Mouse (Mus musculus) brain, embryonic 14.5 days (tissue): ENCODE measurements around the gene Ifi27l2b. TPM values are rescaled to one million over a fixed set of nuclear protein-coding genes. Genes with fewer than 3 reads are reported as not detected.
"Not testable (repeated sequence)": the region's sequence is repeated elsewhere in the genome, so short reads cannot be mapped to it uniquely, and the experiment has no call there.

Experiments
- DNase-seq: peaks from one replicate; pipeline ENCODE4 v3.0.0-alpha.2; 2011; ENCODE audit warnings: low read depth
- CTCF ChIP-seq: fragments of 200-500 bp; IDR thresholded peaks from 2 replicates; pipeline ENCODE4 v1.5.1; 2012; ENCODE audit warnings: inconsistent platforms, mild to moderate bottlenecking, moderate library complexity, borderline replicate concordance; ENCODE audit not compliant: insufficient read depth, insufficient read length; ENCODE audit errors: extremely low read depth
- POLR2A ChIP-seq: fragments of 200-500 bp; IDR thresholded peaks from 2 replicates; pipeline ENCODE4 v1.6.1; 2012; ENCODE audit warnings: mild to moderate bottlenecking, inconsistent platforms, borderline replicate concordance; ENCODE audit not compliant: poor library complexity, insufficient read depth, insufficient read length, severe bottlenecking; ENCODE audit errors: extremely low read depth
- polyA plus RNA-seq: library from polyadenylated mRNA; depleted of rRNA; stranded (reverse); fragments of >200 nt; gene quantifications from 2 replicates; pipeline ENCODE4 v1.2.3, GENCODE M21; 2012

The Ifi27l2b gene
- polyA plus RNA-seq, 1 experiment = not detected

DNA sequence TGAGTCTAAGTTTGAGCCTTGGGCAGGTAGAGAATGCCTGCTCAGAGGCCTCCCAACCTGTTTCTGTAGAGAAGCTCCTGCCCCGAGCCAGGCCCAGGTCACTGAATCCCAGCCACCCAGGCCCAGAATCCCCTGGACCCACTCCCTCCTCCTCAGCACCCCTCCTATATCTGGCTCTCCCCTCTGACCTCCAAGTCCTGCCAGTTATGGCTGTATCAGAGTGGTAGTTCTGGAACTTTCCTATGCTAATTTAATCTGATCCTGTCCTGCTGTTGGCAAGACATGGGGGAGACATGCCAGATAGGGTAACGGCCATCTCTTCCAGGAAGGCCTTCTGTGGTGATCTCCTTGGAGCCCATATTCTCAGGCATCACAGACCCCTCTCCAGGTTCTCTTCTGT is 25.8 kb upstream of the Ifi27l2b start:
- DNase-seq = no peak

DNA sequence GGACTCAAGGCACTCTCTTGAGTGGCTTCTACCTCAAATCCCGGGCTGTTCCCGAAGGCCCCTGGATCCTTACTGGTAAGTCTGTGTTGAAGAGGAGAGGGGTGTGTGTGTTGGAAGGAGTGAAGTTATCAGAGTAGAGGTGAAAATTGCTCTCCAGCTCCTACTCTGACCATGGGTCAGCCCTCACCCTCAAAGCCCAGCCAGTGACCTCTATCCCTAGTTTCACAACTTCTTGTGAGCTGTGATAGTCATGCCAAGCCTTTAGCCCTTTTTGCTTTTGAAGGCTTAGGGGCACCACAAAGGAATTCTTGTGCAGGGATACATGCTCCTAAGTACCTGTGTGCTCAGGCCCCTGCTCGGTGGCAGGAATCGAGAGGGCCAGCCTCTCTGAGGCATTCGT is 24.6 kb upstream of the Ifi27l2b start:
- no peak for TF ChIP-seq POLR2A
- TF ChIP-seq CTCF = no peak
- DNase-seq = no peak

More for the DNA sequence above, 25.8 kb upstream of the Ifi27l2b start:
- TF ChIP-seq POLR2A (no peak), CTCF (no peak)

DNA sequence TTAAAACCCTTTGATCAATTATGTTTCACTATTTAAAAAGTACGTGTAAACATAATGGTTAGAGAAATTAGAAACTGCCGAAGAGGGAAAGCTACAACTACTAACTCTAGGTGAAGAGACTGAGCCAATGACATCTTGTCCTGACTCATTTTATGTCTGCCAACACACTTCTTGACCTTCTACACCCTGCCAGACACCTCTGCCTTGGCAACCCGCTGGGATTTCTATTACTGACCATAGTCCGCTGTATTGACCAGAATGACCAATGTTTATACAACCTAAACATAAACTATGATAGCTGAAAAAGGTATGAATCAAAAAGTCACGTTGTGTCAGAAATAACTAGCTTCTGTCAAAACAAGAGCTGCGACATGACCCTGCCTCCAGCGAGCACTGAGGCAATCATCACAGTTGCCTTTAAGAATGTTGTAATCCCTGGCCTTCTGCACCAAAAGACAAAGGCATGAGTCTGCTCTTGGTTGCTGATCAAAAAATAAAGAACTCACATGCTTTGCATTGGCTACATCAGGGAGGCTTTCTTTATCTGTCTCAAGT is 20.5 kb upstream of the Ifi27l2b start:
- TF ChIP-seq POLR2A (no peak), CTCF (no peak)
- DNase-seq = no peak

DNA sequence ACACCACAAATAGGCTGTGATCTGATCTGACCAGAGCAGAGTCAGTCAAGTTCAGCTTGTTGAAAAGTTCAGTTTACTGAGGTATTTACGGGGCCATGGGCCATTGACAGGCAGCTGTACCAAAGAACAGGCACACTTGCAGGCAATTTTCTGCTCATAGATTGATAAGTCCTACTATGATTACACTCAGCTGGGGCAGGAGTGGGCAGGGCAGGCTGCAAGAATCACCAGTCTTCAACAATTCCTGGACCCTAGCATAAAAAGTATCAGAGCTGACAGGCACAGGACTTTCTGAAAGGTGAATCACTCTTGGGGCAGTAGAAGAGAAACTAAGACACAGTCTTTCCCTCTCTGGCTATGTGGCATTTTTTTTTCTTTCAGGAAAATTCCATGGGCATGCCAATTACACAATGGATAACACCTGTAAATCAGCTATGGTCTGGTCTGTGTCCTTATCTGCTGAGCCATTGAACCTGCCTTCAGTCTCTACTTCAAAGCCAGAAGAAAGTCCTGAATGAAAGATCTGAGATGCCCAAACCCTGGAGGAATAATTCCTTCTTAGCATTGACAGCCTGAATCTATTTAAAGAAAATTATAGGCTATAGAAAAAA is 19.9 kb upstream of the Ifi27l2b start:
- TF ChIP-seq POLR2A = no peak
- TF ChIP-seq CTCF = no peak
- no peak for DNase-seq

- no peak for TF ChIP-seq CTCF
- no peak for TF ChIP-seq POLR2A
- DNase-seq = no peak
Measured at GRCm38 (mm10) chr12:103474481-103474880, 17.5 kb upstream of the Ifi27l2b start.

DNA sequence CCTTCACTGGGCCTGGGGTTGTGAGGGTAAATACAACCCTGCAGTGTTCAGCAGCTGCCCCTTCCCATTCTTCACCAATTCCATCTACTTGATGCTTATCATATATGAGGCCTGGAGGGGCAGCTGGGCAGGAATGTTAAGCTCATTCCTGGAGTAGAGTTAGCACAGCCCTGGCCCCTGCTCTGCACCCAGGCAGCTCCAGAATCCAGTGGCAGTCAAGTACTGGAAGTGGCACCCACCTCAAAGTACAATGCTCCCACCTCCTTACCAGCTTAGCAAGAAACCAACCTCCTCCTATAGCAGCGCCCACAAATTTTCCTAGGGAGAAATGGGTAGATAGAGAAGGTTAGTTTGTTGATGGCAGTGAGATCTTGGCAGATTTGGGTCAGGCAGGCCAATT is 296 bp downstream of the Ifi27l2b start:
- DNase-seq = not testable (repeated sequence)

- TF ChIP-seq POLR2A (no peak), CTCF (no peak)
- DNase-seq = no peak
Measured at GRCm38 (mm10) chr12:103453361-103453760, 3.7 kb downstream of the Ifi27l2b start.

DNA sequence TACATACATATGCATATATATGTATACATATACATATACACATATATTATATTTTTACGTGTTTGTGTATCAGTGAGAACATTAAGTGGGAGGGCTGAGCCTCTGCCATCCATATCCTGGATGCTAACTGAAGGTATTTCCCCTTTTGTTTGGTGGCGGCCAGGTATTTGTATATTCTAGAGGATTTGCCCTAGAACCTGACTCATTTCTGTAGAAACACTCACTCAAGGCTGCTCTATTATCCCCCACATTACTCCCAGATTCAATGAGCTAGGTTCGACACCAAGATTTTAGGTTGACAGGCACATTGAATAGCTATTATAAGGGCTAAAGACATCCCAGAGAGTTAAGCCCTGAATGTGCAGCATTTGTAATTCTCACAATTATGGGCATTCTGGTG is 12.0 kb downstream of the Ifi27l2b start:
- DNase-seq = no peak
- no peak for TF ChIP-seq CTCF
- TF ChIP-seq POLR2A = no peak

- not testable (repeated sequence) for DNase-seq
Measured at GRCm38 (mm10) chr12:103444261-103444660, 12.8 kb downstream of the Ifi27l2b start.

- TF ChIP-seq CTCF (no peak), POLR2A (no peak)
- DNase-seq = no peak
Measured at GRCm38 (mm10) chr12:103443524-103443923, 13.5 kb downstream of the Ifi27l2b start, which contains the start of gene Ifi27l2a. Gene Ifi27l2a, minus strand, starts transcription at chr12:103443680.

- no peak for DNase-seq
- TF ChIP-seq CTCF (no peak), POLR2A (no peak)
Measured at GRCm38 (mm10) chr12:103437601-103438000, 19.4 kb downstream of the Ifi27l2b start.

GRCm38 (mm10) chr12:103434861-103435260 is 22.2 kb downstream of the Ifi27l2b start:
- TF ChIP-seq POLR2A (no peak), CTCF (no peak)
- DNase-seq = no peak

- peak; percentile 13 for DNase-seq
Measured at GRCm38 (mm10) chr12:103433986-103434731, 22.9 kb downstream of the Ifi27l2b start, which contains the start of gene Ifi27. Gene Ifi27, plus strand, starts transcription at chr12:103434211.

More at GRCm38 (mm10) chr12:103433986-103434731, 22.9 kb downstream of the Ifi27l2b start, which contains the start of gene Ifi27:
- no peak for TF ChIP-seq POLR2A
- no peak for TF ChIP-seq CTCF
